Mouse (Mus musculus): ENCODE data around the gene Ddias. TPM values are rescaled to one million over a fixed set of nuclear protein-coding genes. Genes with fewer than 3 reads are reported as not detected.

Ddias gene
- polyA plus RNA-seq, 1 experiment: 0.03 TPM

DNA sequence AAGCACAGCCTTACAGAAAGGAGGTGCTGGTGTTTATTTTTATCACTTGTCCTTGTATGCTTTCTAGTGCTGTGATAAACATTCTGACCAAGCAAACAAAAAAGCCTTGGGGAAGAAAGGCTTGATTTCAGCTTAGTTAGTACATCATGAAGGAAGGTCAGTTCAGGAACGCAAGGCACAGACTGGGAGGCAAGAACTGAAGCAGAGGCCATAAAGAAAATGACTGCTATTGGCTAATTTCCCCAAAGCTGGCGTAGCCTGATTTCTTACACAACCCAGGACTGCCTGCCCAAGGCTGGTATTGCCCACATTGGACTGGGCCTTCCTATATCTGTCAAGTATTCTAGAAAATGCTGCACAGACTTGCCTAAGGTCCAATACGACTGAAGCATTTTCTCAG is 25.8 kb downstream of the Ddias start:
- 74% methylated on average over 3 of the region's 3 CpGs for WGBS

DNA sequence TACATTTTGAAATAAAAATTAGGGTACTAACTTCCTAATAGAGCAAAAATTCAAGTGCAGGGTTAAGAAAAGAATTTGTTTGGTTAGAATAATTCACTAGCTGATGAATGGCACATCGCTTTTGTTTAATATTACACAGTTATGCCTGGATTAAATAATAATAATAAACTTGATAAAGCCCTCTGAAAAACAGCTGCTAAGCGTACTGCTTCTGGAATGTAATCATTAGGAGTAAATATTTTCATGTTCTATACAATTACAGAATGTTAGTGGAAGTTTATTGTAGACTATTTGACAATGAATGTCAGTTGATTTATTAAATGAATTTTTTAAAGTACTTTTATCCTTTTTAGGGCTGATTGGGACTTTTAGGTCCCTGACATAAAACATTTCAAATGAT is 31.8 kb downstream of the Ddias start:
- H3K27ac ChIP-seq (ENCODE audit: insufficient read depth, low read depth, low read length): no peak overlapping the region
- H3K27me3 ChIP-seq (ENCODE audit: control insufficient read depth, insufficient read depth, low read length): no peaks in the 10 kb centered on the region
- H3K4me3 ChIP-seq (ENCODE audit: low read depth, low read length): no peak overlapping the region
- no peaks in the 10 kb centered on the region for H3K4me1 ChIP-seq (ENCODE audit: control insufficient read depth, insufficient read depth, insufficient read length, low read length)
- WGBS: 74% methylated on average over 2 of the region's 2 CpGs
- no peaks in the 10 kb centered on the region for H3K36me3 ChIP-seq (ENCODE audit: control insufficient read depth, insufficient read depth, low read length)
- TF ChIP-seq POLR2A (IDR thresholded peaks at IDR 0.05; ENCODE audit: low read depth, low read length) (no peak), CTCF (IDR thresholded peaks at IDR 0.05; ENCODE audit: extremely low read depth, insufficient read length, insufficient replicate concordance, low read depth, low read length) (no peak)

More for the DNA sequence above, 25.8 kb downstream of the Ddias start:
- H3K36me3 ChIP-seq (ENCODE audit: control insufficient read depth, insufficient read depth, low read length): no peaks in the 10 kb centered on the region
- no peak for TF ChIP-seq CTCF (IDR thresholded peaks at IDR 0.05; ENCODE audit: extremely low read depth, insufficient read length, insufficient replicate concordance, low read depth, low read length)
- no peak for TF ChIP-seq POLR2A (IDR thresholded peaks at IDR 0.05; ENCODE audit: low read depth, low read length)
- H3K27ac ChIP-seq (ENCODE audit: insufficient read depth, low read depth, low read length): no peak overlapping the region
- H3K4me1 ChIP-seq (ENCODE audit: control insufficient read depth, insufficient read depth, insufficient read length, low read length): no peaks in the 10 kb centered on the region
- no peak overlapping the region for H3K4me3 ChIP-seq (ENCODE audit: low read depth, low read length)
- H3K27me3 ChIP-seq (ENCODE audit: control insufficient read depth, insufficient read depth, low read length): no peaks in the 10 kb centered on the region

DNA sequence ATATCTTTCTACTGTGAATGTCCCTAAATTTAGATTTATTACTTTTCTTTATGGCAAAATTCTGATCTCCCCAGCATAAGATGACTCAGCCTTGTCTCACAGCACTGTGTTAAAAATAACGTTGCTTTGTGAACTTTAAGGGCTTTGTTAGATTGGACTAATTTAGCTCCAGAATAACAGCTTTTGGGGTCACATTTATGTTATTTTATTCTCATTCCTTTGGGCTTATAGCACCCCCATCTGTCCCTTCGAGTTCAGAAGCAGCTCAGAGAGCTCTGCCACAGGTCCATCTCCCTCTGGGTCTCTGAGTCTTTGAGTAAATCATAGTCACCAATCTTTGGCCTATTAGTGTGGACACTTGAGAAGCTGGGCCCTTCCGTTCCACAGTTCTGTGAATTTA is 36.1 kb downstream of the Ddias start:
- WGBS: 46% methylated on average over 3 of the region's 3 CpGs
- H3K27ac ChIP-seq (ENCODE audit: insufficient read depth, low read depth, low read length): no peak overlapping the region
- H3K27me3 ChIP-seq (ENCODE audit: control insufficient read depth, insufficient read depth, low read length): no peaks in the 10 kb centered on the region
- H3K4me1 ChIP-seq (ENCODE audit: control insufficient read depth, insufficient read depth, insufficient read length, low read length): no peaks in the 10 kb centered on the region
- H3K36me3 ChIP-seq (ENCODE audit: control insufficient read depth, insufficient read depth, low read length): no peaks in the 10 kb centered on the region
- no peak overlapping the region for H3K4me3 ChIP-seq (ENCODE audit: low read depth, low read length)
- TF ChIP-seq CTCF (IDR thresholded peaks at IDR 0.05; ENCODE audit: extremely low read depth, insufficient read length, insufficient replicate concordance, low read depth, low read length) (no peak), POLR2A (IDR thresholded peaks at IDR 0.05; ENCODE audit: low read depth, low read length) (no peak)

DNA sequence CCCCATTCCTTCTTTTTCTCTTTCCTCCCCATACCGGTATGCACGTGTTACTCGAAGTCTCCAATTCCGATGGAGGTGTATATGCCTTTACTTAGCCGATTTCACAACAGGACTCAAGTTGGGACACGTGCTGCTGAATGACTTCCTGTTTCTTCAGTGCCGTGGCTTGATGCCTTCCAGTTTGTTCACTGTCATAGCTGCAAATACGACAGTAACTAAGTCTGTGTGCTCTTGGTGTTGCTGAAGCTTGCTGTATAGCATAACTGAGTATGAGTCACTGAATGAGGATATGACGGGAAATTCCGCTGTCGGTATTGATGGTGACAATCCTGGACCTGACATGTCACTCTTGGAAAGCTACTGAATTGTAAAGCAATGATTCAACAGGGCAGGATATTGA is 36.8 kb downstream of the Ddias start:
- 69% methylated on average over 11 of the region's 11 CpGs for WGBS
- Histone ChIP-seq H3K4me1 (ENCODE audit: control insufficient read depth, insufficient read depth, insufficient read length, low read length) (no peaks in the 10 kb centered on the region), H3K36me3 (ENCODE audit: control insufficient read depth, insufficient read depth, low read length) (no peaks in the 10 kb centered on the region), H3K4me3 (ENCODE audit: low read depth, low read length) (no peak overlapping the region), H3K27ac (ENCODE audit: insufficient read depth, low read depth, low read length) (no peak overlapping the region), H3K27me3 (ENCODE audit: control insufficient read depth, insufficient read depth, low read length) (no peaks in the 10 kb centered on the region)
- no peak for TF ChIP-seq POLR2A (IDR thresholded peaks at IDR 0.05; ENCODE audit: low read depth, low read length)
- no peak for TF ChIP-seq CTCF (IDR thresholded peaks at IDR 0.05; ENCODE audit: extremely low read depth, insufficient read length, insufficient replicate concordance, low read depth, low read length)

DNA sequence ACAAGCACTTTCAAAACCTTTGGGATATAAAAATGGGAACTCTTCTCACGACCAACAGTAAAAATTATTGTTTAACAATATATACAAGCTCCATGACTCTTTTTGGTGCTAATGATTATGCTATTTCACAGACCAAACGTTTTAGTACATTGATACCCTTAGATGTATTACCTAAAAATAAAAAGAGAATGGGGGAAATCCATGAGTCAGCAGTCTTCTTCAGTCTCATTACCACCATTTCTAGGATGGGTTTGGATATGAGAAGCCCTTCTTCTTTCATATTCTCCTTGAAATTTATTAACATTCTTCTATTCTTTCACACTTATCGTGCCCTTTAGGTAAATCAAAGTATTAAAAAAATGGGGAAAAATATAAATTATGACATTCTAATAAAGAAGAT is 37.6 kb downstream of the Ddias start:
- Histone ChIP-seq H3K36me3 (ENCODE audit: control insufficient read depth, insufficient read depth, low read length) (no peaks in the 10 kb centered on the region), H3K4me1 (ENCODE audit: control insufficient read depth, insufficient read depth, insufficient read length, low read length) (no peaks in the 10 kb centered on the region), H3K27ac (ENCODE audit: insufficient read depth, low read depth, low read length) (no peak overlapping the region), H3K27me3 (ENCODE audit: control insufficient read depth, insufficient read depth, low read length) (no peaks in the 10 kb centered on the region), H3K4me3 (ENCODE audit: low read depth, low read length) (no peak overlapping the region)
- 76% methylated on average over 3 of the region's 3 CpGs for WGBS
- no peak for TF ChIP-seq POLR2A (IDR thresholded peaks at IDR 0.05; ENCODE audit: low read depth, low read length)
- no peak for TF ChIP-seq CTCF (IDR thresholded peaks at IDR 0.05; ENCODE audit: extremely low read depth, insufficient read length, insufficient replicate concordance, low read depth, low read length)

DNA sequence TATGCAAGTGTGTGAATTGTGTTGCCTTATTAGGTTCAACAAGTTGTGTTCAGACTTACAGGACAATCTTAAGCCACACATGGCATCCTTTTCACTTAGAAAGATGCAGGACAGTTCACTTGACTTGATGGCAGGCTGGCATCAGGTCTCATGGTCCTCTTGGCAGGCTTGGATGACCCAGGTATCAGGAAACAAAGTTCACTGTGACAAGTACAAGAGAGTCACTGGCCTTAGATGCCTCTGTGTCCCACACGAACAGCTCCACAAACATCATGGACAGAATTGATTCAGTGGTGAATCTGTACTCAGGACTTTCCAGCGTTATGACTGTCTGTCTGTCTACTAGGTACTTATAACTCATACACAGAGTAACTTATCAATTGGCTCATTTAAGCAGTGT is 39.7 kb downstream of the Ddias start:
- no peaks in the 10 kb centered on the region for H3K36me3 ChIP-seq (ENCODE audit: control insufficient read depth, insufficient read depth, low read length)
- TF ChIP-seq POLR2A (IDR thresholded peaks at IDR 0.05; ENCODE audit: low read depth, low read length) (no peak), CTCF (IDR thresholded peaks at IDR 0.05; ENCODE audit: extremely low read depth, insufficient read length, insufficient replicate concordance, low read depth, low read length) (no peak)
- no peak overlapping the region for H3K27ac ChIP-seq (ENCODE audit: insufficient read depth, low read depth, low read length)
- WGBS: 71% methylated on average over 2 of the region's 2 CpGs
- H3K27me3 ChIP-seq (ENCODE audit: control insufficient read depth, insufficient read depth, low read length): no peaks in the 10 kb centered on the region
- no peaks in the 10 kb centered on the region for H3K4me1 ChIP-seq (ENCODE audit: control insufficient read depth, insufficient read depth, insufficient read length, low read length)
- no peak overlapping the region for H3K4me3 ChIP-seq (ENCODE audit: low read depth, low read length)

DNA sequence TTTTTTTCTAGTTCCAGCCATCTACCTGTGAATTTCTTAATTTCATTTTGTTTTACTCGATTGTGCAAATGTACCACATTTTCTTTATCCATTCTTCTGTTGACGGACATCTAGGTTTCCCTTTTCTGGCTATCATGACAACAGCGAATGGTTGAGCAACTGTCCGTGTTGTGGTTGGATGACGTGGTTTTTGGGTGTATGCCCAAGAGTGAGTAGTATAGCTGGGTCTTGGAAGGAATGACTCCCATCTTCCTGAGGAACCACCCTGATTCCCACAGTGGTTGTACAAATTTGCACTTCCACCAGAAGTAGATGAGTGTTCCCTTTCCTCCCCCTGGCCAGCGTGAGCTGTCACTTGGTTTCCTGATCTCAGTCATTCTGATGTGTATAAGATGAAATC is 41.7 kb downstream of the Ddias start:
- WGBS: 81% methylated on average over 6 of the region's 6 CpGs
- no peak for TF ChIP-seq CTCF (IDR thresholded peaks at IDR 0.05; ENCODE audit: extremely low read depth, insufficient read length, insufficient replicate concordance, low read depth, low read length)
- TF ChIP-seq POLR2A (IDR thresholded peaks at IDR 0.05; ENCODE audit: low read depth, low read length): no peak
- no peak overlapping the region for H3K4me3 ChIP-seq (ENCODE audit: low read depth, low read length)
- H3K4me1 ChIP-seq (ENCODE audit: control insufficient read depth, insufficient read depth, insufficient read length, low read length): no peaks in the 10 kb centered on the region
- H3K27ac ChIP-seq (ENCODE audit: insufficient read depth, low read depth, low read length): no peak overlapping the region
- no peaks in the 10 kb centered on the region for H3K27me3 ChIP-seq (ENCODE audit: control insufficient read depth, insufficient read depth, low read length)
- no peaks in the 10 kb centered on the region for H3K36me3 ChIP-seq (ENCODE audit: control insufficient read depth, insufficient read depth, low read length)

DNA sequence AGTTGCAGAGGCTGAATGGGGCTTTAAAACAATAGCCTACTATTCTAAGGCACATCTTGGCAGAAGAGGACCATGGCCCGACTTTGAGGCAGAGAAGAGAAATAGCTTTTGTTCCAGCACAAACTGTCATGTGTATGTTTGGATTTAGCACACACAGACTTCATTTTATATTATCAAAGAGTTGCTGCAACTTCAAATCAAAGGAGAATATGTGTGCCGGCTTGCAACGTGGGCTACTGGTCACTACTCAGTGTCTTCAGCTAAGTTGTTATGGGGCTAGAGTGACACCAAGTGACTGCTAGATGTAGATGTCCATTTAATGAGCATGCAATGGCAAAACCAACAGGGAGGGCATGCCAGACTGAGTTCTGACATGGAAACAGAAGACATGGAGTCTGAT is 46.1 kb downstream of the Ddias start:
- 42% methylated on average over 3 of the region's 3 CpGs for WGBS
- Histone ChIP-seq H3K27me3 (ENCODE audit: control insufficient read depth, insufficient read depth, low read length) (no peaks in the 10 kb centered on the region), H3K4me3 (ENCODE audit: low read depth, low read length) (no peak overlapping the region), H3K27ac (ENCODE audit: insufficient read depth, low read depth, low read length) (no peak overlapping the region), H3K4me1 (ENCODE audit: control insufficient read depth, insufficient read depth, insufficient read length, low read length) (no peaks in the 10 kb centered on the region), H3K36me3 (ENCODE audit: control insufficient read depth, insufficient read depth, low read length) (no peaks in the 10 kb centered on the region)
- no peak for TF ChIP-seq POLR2A (IDR thresholded peaks at IDR 0.05; ENCODE audit: low read depth, low read length)
- no peak for TF ChIP-seq CTCF (IDR thresholded peaks at IDR 0.05; ENCODE audit: extremely low read depth, insufficient read length, insufficient replicate concordance, low read depth, low read length)

All from small intestine, adult 2 months (tissue).